Mouse (Mus musculus): Measurements from ENCODE around the gene Mtmr11.

GRCm38 (mm10) chr3:96160803-96161516 lies 844 bp upstream of the Mtmr11 start:
- peak; percentile 82 for TF ChIP-seq POLR2A (IDR thresholded peaks at IDR 0.05; ENCODE audit: low read depth, low read length)
- no peak for TF ChIP-seq CTCF (IDR thresholded peaks at IDR 0.05; ENCODE audit: extremely low read depth, insufficient read length, insufficient replicate concordance, low read depth, low read length)

Measured in small intestine, adult 2 months (tissue).